Mouse (Mus musculus) T-helper 1 cell (primary cell): Measurements from ENCODE around the gene Ttll13.

Experiments used
- in situ Hi-C: fragments of 300-600 bp; cut with MboI, MseI; formaldehyde crosslinking; loops from one replicate; pipeline ENCODE4 v1.15.1; 2025; ENCODE audit warnings: high pct_unique_total_duplicates

Ttll13 gene

GRCm38 (mm10) chr7:80307766-80308165 is 61.6 kb downstream of the Ttll13 start:
- in situ Hi-C loops = no loop called here
